Mouse (Mus musculus) olfactory bulb, adult 2 months (tissue): ENCODE measurements at regions not wholly inside any gene's neighbourhood (a gene's known extent, or its start where the extent isn't known, plus 50 kb on each side); places are given as distances from the start of the nearest gene placed in this dataset.

Experiments
- CTCF ChIP-seq: fragments of 200-500 bp; IDR thresholded peaks from 2 replicates; pipeline ENCODE4 v1.5.1; 2012; ENCODE audit warnings: low read depth, mild to moderate bottlenecking, low read length, moderate library complexity; ENCODE audit not compliant: insufficient read depth
- POLR2A ChIP-seq: fragments of 200-500 bp; IDR thresholded peaks from 2 replicates; pipeline ENCODE4 v1.6.1; 2012; ENCODE audit warnings: mild to moderate bottlenecking, low read depth, low read length, moderate library complexity; ENCODE audit not compliant: insufficient read depth

- TF ChIP-seq CTCF (no peak), POLR2A (no peak)
Measured at GRCm38 (mm10) chr6:66300189-66300588, 235.0 kb upstream of the Mad2l1 start.
